Mouse (Mus musculus) heart, postnatal 0 days (tissue): ENCODE results near the gene Slc22a5.

Experiments
- CTCF ChIP-seq: IDR thresholded peaks from 2 replicates; pipeline ENCODE4 v1.5.1; 2016; ENCODE audit warnings: antibody characterized with exemption, control low read depth, low read depth
- EP300 ChIP-seq: IDR thresholded peaks from 2 replicates; pipeline ENCODE4 v1.6.1; 2016; ENCODE audit warnings: antibody characterized with exemption, low read depth

GRCm38 (mm10) chr11:53814810-53815209, 76.7 kb downstream of the Slc22a5 start:
- TF ChIP-seq EP300 (no peak), CTCF (no peak)
